Mouse (Mus musculus) limb, embryonic 11.5 days (tissue): ENCODE results near the gene Mtus2. TPM values are rescaled to one million over a fixed set of nuclear protein-coding genes. Genes with fewer than 3 reads are reported as not detected.

Experiments used
- ATAC-seq: fragments of 200-750 bp; cut with Nextera tagmentation; 2 replicates; pipeline ENCODE4 v1.8.0; 2017; ENCODE audit warnings: low read depth; ENCODE audit not compliant: insufficient number of reproducible peaks, low FRiP score, low TSS enrichment
- DNase-seq: peaks from one replicate; pipeline ENCODE4 v3.0.0-alpha.2; 2015; ENCODE audit warnings: low spot score
- H3K27ac ChIP-seq: fragments of 300-500 bp; sonication (generic); replicated peaks from 2 replicates; pipeline ENCODE4 v1.5.1; 2014; ENCODE audit warnings: low read depth, mild to moderate bottlenecking, low read length
- H3K27me3 ChIP-seq: fragments of 300-500 bp; sonication (generic); 2 replicates; pipeline ENCODE4 v1.6.1; 2014; ENCODE audit warnings: mild to moderate bottlenecking, low read length, mixed read lengths; ENCODE audit not compliant: control insufficient read depth, insufficient read depth
- H3K36me3 ChIP-seq: fragments of 300-500 bp; sonication (generic); 2 replicates; pipeline ENCODE4 v1.6.1; 2014; ENCODE audit warnings: mild to moderate bottlenecking, low read length, moderate library complexity, mixed read lengths; ENCODE audit not compliant: control insufficient read depth, insufficient read depth
- H3K4me1 ChIP-seq: fragments of 300-500 bp; sonication (generic); 2 replicates; pipeline ENCODE4 v1.6.1; 2014; ENCODE audit warnings: low read length, mixed read lengths; ENCODE audit not compliant: control insufficient read depth, insufficient read depth
- H3K4me2 ChIP-seq: fragments of 300-500 bp; sonication (generic); 2 replicates; pipeline ENCODE4 v1.6.1; 2014; ENCODE audit warnings: low read depth, mild to moderate bottlenecking, moderate library complexity; ENCODE audit not compliant: severe bottlenecking
- H3K4me3 ChIP-seq: fragments of 300-500 bp; sonication (generic); 2 replicates; pipeline ENCODE4 v1.5.1; 2014; ENCODE audit warnings: low read depth, low read length
- H3K9ac ChIP-seq: fragments of 300-500 bp; sonication (generic); 2 replicates; pipeline ENCODE4 v1.6.1; 2014; ENCODE audit warnings: mild to moderate bottlenecking, low read length
- H3K9me3 ChIP-seq: fragments of 300-500 bp; sonication (generic); 2 replicates; pipeline ENCODE4 v1.6.1; 2016; ENCODE audit warnings: low read length; ENCODE audit not compliant: control insufficient read depth
- WGBS: fragments of 180-500 bp; shearing (Covaris S2); extraction: QIAGEN DNeasy Blood & Tissue Kit; methylation state at CpG from one replicate; pipeline ENCODE4 v1.1.7; 2014; 5-methylcytosine and 5-hydroxymethylcytosine counted together
- polyA plus RNA-seq: library from polyadenylated mRNA; unstranded; fragments of >200 nt; fragmentation: Nextera tagmentation; extraction: Ambion mirVana; gene quantifications from 2 replicates; pipeline ENCODE4 v1.2.1, GENCODE M21; 2014

Gene Mtus2
- polyA plus RNA-seq, 1 experiment from 2014 or later = 4.0 TPM

DNA sequence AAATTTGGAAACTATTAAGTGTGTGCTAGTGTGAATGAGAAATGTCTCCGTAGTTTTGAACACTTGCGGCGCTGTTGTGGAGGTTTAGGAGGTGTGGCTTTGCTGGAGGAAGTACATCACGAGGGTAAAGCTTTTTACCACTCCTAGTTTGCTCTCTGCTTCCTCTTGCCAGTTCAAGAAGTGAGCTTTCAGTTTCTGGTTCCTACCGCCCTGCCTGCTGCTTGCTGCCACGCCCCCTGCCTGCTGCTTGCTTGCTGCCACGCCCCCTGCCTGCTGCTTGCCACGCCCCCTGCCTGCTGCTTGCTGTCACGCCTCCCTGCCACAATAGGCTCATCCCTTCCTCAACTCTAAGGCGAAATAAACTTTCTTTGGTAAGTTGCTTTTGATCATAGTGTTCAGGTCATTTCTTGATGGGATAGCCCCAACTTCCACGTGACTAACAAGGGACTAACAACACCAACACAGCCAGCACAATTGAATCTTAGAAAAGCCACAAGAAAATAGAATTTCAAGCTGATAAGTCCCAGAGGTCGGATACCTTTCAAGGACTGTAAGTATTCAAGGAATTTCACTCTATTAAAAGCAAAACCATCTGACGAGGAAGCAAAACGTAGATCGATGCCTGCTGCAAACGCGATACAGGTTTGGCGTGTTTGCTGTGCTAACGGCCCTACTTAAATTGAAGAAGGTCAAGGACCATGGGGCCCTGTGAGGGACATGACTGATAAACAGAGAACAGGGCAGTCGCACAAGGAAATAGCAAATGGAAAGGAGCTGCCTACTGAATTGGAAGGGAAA, 35.7 kb downstream of the Mtus2 start:
- no peak overlapping the region for H3K4me3 ChIP-seq
- H3K4me2 ChIP-seq = no peak overlapping the region
- WGBS = 24% methylated on average over 20 of the region's 20 CpGs
- ATAC-seq (peak; percentile 80), DNase-seq (peak; percentile 78)
- H3K9me3 ChIP-seq = no peaks in the 10 kb centered on the region
- H3K27me3 ChIP-seq = no peaks in the 10 kb centered on the region
- H3K4me1 ChIP-seq = no peaks in the 10 kb centered on the region
- H3K27ac ChIP-seq = no peak overlapping the region
- no peak overlapping the region for H3K9ac ChIP-seq
- H3K36me3 ChIP-seq = no peaks in the 10 kb centered on the region

DNA sequence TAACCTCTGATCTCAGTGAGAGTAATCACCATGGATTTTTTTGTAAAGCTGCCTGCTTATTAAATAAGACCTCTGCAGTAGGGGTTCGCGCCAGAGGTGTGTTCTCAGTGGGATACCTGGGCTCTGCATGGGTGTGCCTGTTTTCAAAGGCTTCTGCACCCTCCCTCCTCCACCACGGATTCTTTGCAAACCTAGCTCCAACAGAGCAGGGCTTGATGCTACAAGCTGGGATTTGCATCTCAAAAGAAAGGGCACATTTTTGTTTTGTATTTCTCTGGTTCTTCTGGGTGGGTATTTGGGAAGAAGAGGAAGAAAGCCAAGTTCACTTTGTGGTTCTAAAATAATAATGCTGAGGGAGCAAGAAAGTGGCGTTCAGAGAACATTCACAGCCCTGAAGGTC, 48.1 kb downstream of the Mtus2 start:
- no peak for ATAC-seq
- H3K9me3 ChIP-seq = no peaks in the 10 kb centered on the region
- WGBS = 33% methylated on average over 4 of the region's 4 CpGs
- no peak overlapping the region for H3K9ac ChIP-seq
- H3K4me1 ChIP-seq = no peaks in the 10 kb centered on the region
- no peak overlapping the region for H3K4me3 ChIP-seq
- H3K27ac ChIP-seq = no peak overlapping the region
- DNase-seq = no peak
- no peak overlapping the region for H3K4me2 ChIP-seq
- H3K36me3 ChIP-seq = no peaks in the 10 kb centered on the region
- no peaks in the 10 kb centered on the region for H3K27me3 ChIP-seq

GRCm38 (mm10) chr5:148012156-148012555, 55.0 kb downstream of the Mtus2 start:
- Histone ChIP-seq H3K27ac (no peak overlapping the region), H3K27me3 (no peaks in the 10 kb centered on the region), H3K4me3 (no peak overlapping the region), H3K36me3 (no peaks in the 10 kb centered on the region), H3K4me2 (no peak overlapping the region), H3K9me3 (no peaks in the 10 kb centered on the region), H3K4me1 (no peaks in the 10 kb centered on the region), H3K9ac (no peak overlapping the region)
- WGBS = 83% methylated on average over 5 of the region's 5 CpGs
- DNase-seq = no peak
- no peak for ATAC-seq

DNA sequence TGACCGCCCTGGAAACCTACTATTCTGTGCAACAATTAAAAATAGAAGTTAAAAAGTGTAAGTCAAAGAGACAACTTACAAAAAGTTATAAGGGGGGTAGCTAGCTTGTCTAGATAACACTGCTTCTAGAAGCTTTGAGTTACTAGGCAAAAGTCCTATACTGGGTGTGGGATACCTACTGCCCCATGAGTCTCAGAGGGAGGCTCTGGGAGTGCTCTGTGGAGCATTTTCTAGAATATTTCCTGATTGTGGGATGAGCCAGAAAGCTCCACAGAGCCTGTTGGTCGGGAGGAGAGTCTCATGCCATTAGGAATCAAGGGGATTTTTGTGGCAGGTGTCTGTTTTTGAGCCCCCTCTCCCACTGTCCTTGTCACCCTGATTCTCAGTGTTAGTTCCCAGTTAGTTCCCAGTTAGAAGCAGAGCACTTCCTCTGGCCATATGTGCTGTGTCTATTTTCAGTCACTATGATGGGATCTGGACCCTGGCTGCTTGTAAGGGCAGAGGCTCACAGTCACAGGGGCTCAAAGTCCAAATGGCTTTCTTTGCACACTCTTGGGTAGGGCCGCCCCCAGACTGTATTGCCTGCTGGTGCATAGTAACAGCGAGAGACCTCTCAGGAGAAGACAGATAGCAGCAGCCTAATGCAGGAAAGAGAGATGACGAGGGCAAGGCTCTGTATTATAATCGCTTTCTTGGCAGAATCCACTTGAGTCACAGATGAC, 57.2 kb downstream of the Mtus2 start:
- WGBS = 81% methylated on average over 6 of the region's 6 CpGs
- no peak overlapping the region for H3K4me3 ChIP-seq

GRCm38 (mm10) chr5:148015383-148015782, 58.3 kb downstream of the Mtus2 start:
- H3K4me2 ChIP-seq = no peak overlapping the region
- H3K4me3 ChIP-seq = no peak overlapping the region
- H3K9me3 ChIP-seq = no peaks in the 10 kb centered on the region; the same call in 1 of the 2 replicates
- ATAC-seq (no peak), DNase-seq (no peak)
- no peak overlapping the region for H3K27ac ChIP-seq
- H3K4me1 ChIP-seq = no peaks in the 10 kb centered on the region
- 85% methylated on average over 8 of the region's 8 CpGs for WGBS
- no peaks in the 10 kb centered on the region for H3K27me3 ChIP-seq
- no peaks in the 10 kb centered on the region for H3K36me3 ChIP-seq
- no peak overlapping the region for H3K9ac ChIP-seq

More for the DNA sequence above, 57.2 kb downstream of the Mtus2 start:
- Histone ChIP-seq H3K27me3 (no peaks in the 10 kb centered on the region), H3K36me3 (no peaks in the 10 kb centered on the region), H3K4me1 (no peaks in the 10 kb centered on the region), H3K9me3 (no peaks in the 10 kb centered on the region; the same call in 1 of the 2 replicates), H3K9ac (no peak overlapping the region), H3K4me2 (no peak overlapping the region), H3K27ac (no peak overlapping the region)
- DNase-seq (no peak), ATAC-seq (no peak)

GRCm38 (mm10) chr5:148017371-148017770, 60.3 kb downstream of the Mtus2 start:
- no peak for ATAC-seq
- H3K27ac ChIP-seq = no peak overlapping the region
- no peak overlapping the region for H3K4me2 ChIP-seq
- H3K27me3 ChIP-seq = no peaks in the 10 kb centered on the region
- H3K4me1 ChIP-seq = no peaks in the 10 kb centered on the region
- H3K4me3 ChIP-seq = no peak overlapping the region
- H3K9ac ChIP-seq = no peak overlapping the region
- no peaks in the 10 kb centered on the region for H3K36me3 ChIP-seq
- WGBS = 87% methylated on average over 11 of the region's 11 CpGs
- no peaks in the 10 kb centered on the region; the same call in 1 of the 2 replicates for H3K9me3 ChIP-seq
- DNase-seq = no peak

DNA sequence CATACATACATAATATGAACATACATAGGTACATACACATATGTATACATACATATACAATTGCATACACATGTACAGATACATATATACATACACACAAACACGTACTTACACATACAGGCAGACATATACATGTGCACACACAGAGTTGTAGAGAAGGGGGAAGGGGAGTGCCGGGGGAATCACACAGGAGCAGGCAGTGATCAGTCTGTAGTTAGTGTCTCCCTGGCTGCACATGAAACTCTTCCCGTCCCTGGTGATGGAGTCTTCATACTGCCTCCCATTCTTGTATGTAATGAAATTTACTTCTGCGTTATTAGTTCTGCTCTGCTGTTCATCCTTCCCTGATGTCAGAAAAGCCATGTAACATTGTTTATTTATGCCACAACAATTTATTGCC, 65.7 kb downstream of the Mtus2 start:
- no peaks in the 10 kb centered on the region for H3K4me1 ChIP-seq
- H3K27ac ChIP-seq = no peak overlapping the region
- no peaks in the 10 kb centered on the region for H3K27me3 ChIP-seq
- no peaks in the 10 kb centered on the region; the same call in 1 of the 2 replicates for H3K9me3 ChIP-seq
- H3K4me3 ChIP-seq = no peak overlapping the region
- H3K4me2 ChIP-seq = no peak overlapping the region
- ATAC-seq (no peak), DNase-seq (no peak)
- H3K9ac ChIP-seq = no peak overlapping the region
- WGBS = 91% methylated on average over 4 of the region's 4 CpGs
- no peaks in the 10 kb centered on the region for H3K36me3 ChIP-seq

DNA sequence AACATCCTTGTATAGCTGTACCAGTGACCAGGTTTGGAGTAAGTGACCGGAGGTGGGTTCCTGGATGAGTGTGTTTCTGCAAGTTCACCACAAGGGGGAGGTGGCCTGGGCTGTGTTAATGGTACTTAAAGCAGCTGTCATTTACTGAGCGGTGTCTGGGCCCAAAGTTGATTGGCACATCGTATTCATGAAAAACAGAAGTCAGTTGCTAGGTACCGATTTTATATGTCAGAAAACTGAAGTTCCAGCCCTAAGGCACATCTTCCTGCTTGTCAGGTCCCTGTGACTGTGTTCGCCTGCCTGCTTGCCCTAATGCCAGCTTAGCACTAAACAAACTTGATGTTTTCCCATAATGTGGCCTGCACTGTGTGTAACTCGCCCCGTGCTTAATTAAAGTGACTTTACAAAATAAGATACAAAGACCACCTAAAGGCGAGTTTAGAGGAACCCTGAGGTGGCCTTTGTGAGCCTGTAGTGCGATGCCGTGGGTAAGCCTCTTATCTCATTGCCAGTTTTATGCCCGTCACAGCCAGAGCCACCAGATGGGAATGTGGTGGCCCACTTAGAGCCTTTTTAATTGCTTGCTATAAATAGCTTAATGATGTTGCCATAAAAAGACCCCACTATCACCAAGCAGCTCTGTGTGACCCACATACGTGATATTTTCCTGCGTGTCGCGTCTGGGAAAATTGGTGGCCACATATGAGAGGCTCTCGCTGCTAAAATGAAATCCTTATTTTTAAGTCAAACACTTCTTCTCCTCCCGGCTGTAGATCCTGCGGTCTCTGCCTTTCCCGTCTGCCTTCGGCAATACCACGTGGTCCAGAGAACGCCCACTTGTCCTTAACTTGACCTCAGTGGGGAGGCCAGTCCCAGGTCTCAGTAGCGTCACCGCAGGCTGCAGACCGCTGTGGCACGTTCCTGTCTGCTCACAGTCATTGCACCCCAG, 69.6 kb downstream of the Mtus2 start:
- H3K27ac ChIP-seq = no peak overlapping the region
- WGBS = 38% methylated on average over 26 of the region's 26 CpGs

More for the DNA sequence above, 69.6 kb downstream of the Mtus2 start:
- Histone ChIP-seq H3K9me3 (no peaks in the 10 kb centered on the region), H3K36me3 (no peaks in the 10 kb centered on the region), H3K27me3 (no peaks in the 10 kb centered on the region), H3K9ac (no peak overlapping the region), H3K4me1 (no peaks in the 10 kb centered on the region), H3K4me3 (no peak overlapping the region), H3K4me2 (no peak overlapping the region)
- peak; percentile 64 for DNase-seq
- ATAC-seq = no peak
